Mouse (Mus musculus) E14TG2a.4 (cell line): Measurements from ENCODE around the gene Gbf1.

ENCODE experiments used
- CTCF ChIP-seq: conservative IDR thresholded peaks from 2 replicates; pipeline ENCODE4 v1.5.1; 2014; ENCODE audit warnings: low read length
- NANOG ChIP-seq: IDR thresholded peaks from 2 replicates; pipeline ENCODE4 v1.6.1; 2014; ENCODE audit warnings: borderline replicate concordance, low read length, mixed read lengths

- TF ChIP-seq CTCF (no peak), NANOG (no peak)
Measured at GRCm38 (mm10) chr19:46317546-46317885, 165.2 kb downstream of the Gbf1 start.
